Mouse (Mus musculus) erythroblast, embryonic 14.5 days (primary cell): ENCODE measurements at regions not wholly inside any gene's neighbourhood (a gene's known extent, or its start where the extent isn't known, plus 50 kb on each side); places are given as distances from the start of the nearest gene placed in this dataset.

Source experiments
- H3K27me3 ChIP-seq: 2 replicates; pipeline ENCODE4 v1.6.1; 2012; ENCODE audit warnings: inconsistent platforms; ENCODE audit not compliant: control insufficient read depth
- H3K36me3 ChIP-seq: 2 replicates; pipeline ENCODE4 v1.6.1; 2012; ENCODE audit warnings: mild to moderate bottlenecking, inconsistent platforms; ENCODE audit not compliant: control insufficient read depth
- H3K4me1 ChIP-seq: 2 replicates; pipeline ENCODE4 v1.6.1; 2012; ENCODE audit warnings: inconsistent platforms; ENCODE audit not compliant: control insufficient read depth
- H3K4me3 ChIP-seq: replicated peaks from 2 replicates; pipeline ENCODE3; 2012; ENCODE audit warnings: moderate library complexity, mild to moderate bottlenecking, inconsistent platforms
- H3K9me3 ChIP-seq: 2 replicates; pipeline ENCODE4 v1.6.1; 2012; ENCODE audit warnings: low read length, inconsistent platforms, mixed read lengths; ENCODE audit not compliant: control insufficient read depth
- GATA1 ChIP-seq: IDR thresholded peaks from 2 replicates; pipeline ENCODE4 v1.6.1; 2012; ENCODE audit warnings: low read length, inconsistent platforms, mixed read lengths
- TAL1 ChIP-seq: IDR thresholded peaks from 3 replicates; pipeline ENCODE4 v1.6.1; 2012; ENCODE audit warnings: low read length, inconsistent platforms, mixed read lengths

- Histone ChIP-seq H3K36me3 (no peaks in the 10 kb centered on the region), H3K4me1 (no peaks in the 10 kb centered on the region), H3K27me3 (no peaks in the 10 kb centered on the region), H3K9me3 (peaks cover 8% of the 10 kb centered on the region), H3K4me3 (no peak overlapping the region)
- TF ChIP-seq GATA1 (no peak), TAL1 (no peak)
Observed at GRCm38 (mm10) chr9:87925151-87925550, 194.1 kb upstream of the Tbx18 start.

- TF ChIP-seq TAL1 (no peak), GATA1 (no peak)
- no peaks in the 10 kb centered on the region for H3K27me3 ChIP-seq
- no peaks in the 10 kb centered on the region for H3K36me3 ChIP-seq
- peaks cover 11% of the 10 kb centered on the region for H3K9me3 ChIP-seq
- H3K4me1 ChIP-seq: no peaks in the 10 kb centered on the region
- no peak overlapping the region for H3K4me3 ChIP-seq
Observed at GRCm38 (mm10) chr9:87933230-87933629, 202.2 kb upstream of the Tbx18 start.

- Histone ChIP-seq H3K9me3 (peaks cover 7% of the 10 kb centered on the region), H3K4me1 (no peaks in the 10 kb centered on the region), H3K4me3 (no peak overlapping the region), H3K36me3 (no peaks in the 10 kb centered on the region), H3K27me3 (no peaks in the 10 kb centered on the region)
- no peak for TF ChIP-seq TAL1
- no peak for TF ChIP-seq GATA1
Observed at GRCm38 (mm10) chr9:87952426-87952825, 221.4 kb upstream of the Tbx18 start.

- H3K4me1 ChIP-seq: no peaks in the 10 kb centered on the region
- no peaks in the 10 kb centered on the region for H3K36me3 ChIP-seq
- no peaks in the 10 kb centered on the region for H3K27me3 ChIP-seq
- peaks cover 9% of the 10 kb centered on the region for H3K9me3 ChIP-seq
- no peak overlapping the region for H3K4me3 ChIP-seq
- TF ChIP-seq GATA1 (no peak), TAL1 (no peak)
Observed at GRCm38 (mm10) chr9:87954941-87955340, 223.9 kb upstream of the Tbx18 start.

- Histone ChIP-seq H3K27me3 (no peaks in the 10 kb centered on the region), H3K36me3 (no peaks in the 10 kb centered on the region), H3K4me3 (no peak overlapping the region), H3K9me3 (peaks cover 14% of the 10 kb centered on the region), H3K4me1 (no peaks in the 10 kb centered on the region)
- TF ChIP-seq GATA1 (no peak), TAL1 (no peak)
Observed at GRCm38 (mm10) chr9:87961796-87962195, 230.7 kb upstream of the Tbx18 start.

- Histone ChIP-seq H3K4me1 (no peaks in the 10 kb centered on the region), H3K4me3 (no peak overlapping the region), H3K27me3 (no peaks in the 10 kb centered on the region), H3K9me3 (peaks cover 12% of the 10 kb centered on the region), H3K36me3 (no peaks in the 10 kb centered on the region)
- TF ChIP-seq TAL1 (no peak), GATA1 (no peak)
Observed at GRCm38 (mm10) chr9:87964508-87964907, 233.4 kb upstream of the Tbx18 start.

- Histone ChIP-seq H3K36me3 (no peaks in the 10 kb centered on the region), H3K4me1 (no peaks in the 10 kb centered on the region), H3K9me3 (peaks cover 12% of the 10 kb centered on the region), H3K4me3 (no peak overlapping the region), H3K27me3 (no peaks in the 10 kb centered on the region)
- TF ChIP-seq TAL1 (no peak), GATA1 (no peak)
Observed at GRCm38 (mm10) chr9:87965103-87965780, 234.2 kb upstream of the Tbx18 start.

GRCm38 (mm10) chr9:87968190-87969082, 237.4 kb upstream of the Tbx18 start:
- H3K4me3 ChIP-seq: no peak overlapping the region
- no peaks in the 10 kb centered on the region for H3K4me1 ChIP-seq
- H3K36me3 ChIP-seq: no peaks in the 10 kb centered on the region
- TF ChIP-seq TAL1: no peak
- TF ChIP-seq GATA1: no peak
- no peaks in the 10 kb centered on the region for H3K27me3 ChIP-seq
- peaks cover 13% of the 10 kb centered on the region for H3K9me3 ChIP-seq

- TF ChIP-seq GATA1 (no peak), TAL1 (no peak)
- peaks cover 16% of the 10 kb centered on the region for H3K9me3 ChIP-seq
- H3K4me3 ChIP-seq: no peak overlapping the region
- H3K27me3 ChIP-seq: no peaks in the 10 kb centered on the region
- no peaks in the 10 kb centered on the region for H3K36me3 ChIP-seq
- H3K4me1 ChIP-seq: no peaks in the 10 kb centered on the region
Observed at GRCm38 (mm10) chr9:87970586-87970985, 239.5 kb upstream of the Tbx18 start.
